Mouse (Mus musculus) spleen, adult 2 months (tissue): Measurements from ENCODE around the gene Stard10. TPM values are rescaled to one million over a fixed set of nuclear protein-coding genes. Genes with fewer than 3 reads are reported as not detected.

Experiments used
- DNase-seq, 2 experiments: peaks; one replicate each; pipeline versions ENCODE4 v3.0.0 to v3.0.0-alpha.2; 2012 to 2021; ENCODE audit warnings: low spot score in 2 of 2, low read depth in 1 of 2
- H3K27ac ChIP-seq: fragments of 200-500 bp; 2 replicates; pipeline ENCODE4 v1.5.1; 2012; ENCODE audit warnings: low read length, inconsistent platforms; ENCODE audit not compliant: insufficient read depth
- H3K27me3 ChIP-seq: fragments of 200-500 bp; 2 replicates; pipeline ENCODE4 v1.6.1; 2012; ENCODE audit warnings: mild to moderate bottlenecking, moderate library complexity, low read length, inconsistent platforms; ENCODE audit not compliant: control insufficient read depth, insufficient read depth
- H3K36me3 ChIP-seq: fragments of 200-500 bp; 2 replicates; pipeline ENCODE4 v1.6.1; 2012; ENCODE audit warnings: mild to moderate bottlenecking, low read length, inconsistent platforms; ENCODE audit not compliant: control insufficient read depth, insufficient read depth
- H3K4me1 ChIP-seq: fragments of 200-500 bp; 2 replicates; pipeline ENCODE4 v1.6.1; 2011; ENCODE audit warnings: inconsistent platforms; ENCODE audit not compliant: control insufficient read depth, insufficient read depth, insufficient read length
- H3K4me3 ChIP-seq: fragments of 200-500 bp; 2 replicates; pipeline ENCODE4 v1.5.1; 2011; ENCODE audit warnings: mild to moderate bottlenecking, inconsistent platforms; ENCODE audit not compliant: insufficient read depth, insufficient read length; ENCODE audit errors: extremely low read depth
- CTCF ChIP-seq: fragments of 200-500 bp; IDR thresholded peaks from 2 replicates; pipeline ENCODE4 v1.5.1; 2011; ENCODE audit warnings: mild to moderate bottlenecking, inconsistent platforms; ENCODE audit not compliant: insufficient read depth, insufficient read length, insufficient replicate concordance; ENCODE audit errors: extremely low read depth
- POLR2A ChIP-seq: fragments of 200-500 bp; IDR thresholded peaks from 2 replicates; pipeline ENCODE4 v1.6.1; 2011; ENCODE audit warnings: low read depth, low read length, inconsistent platforms
- WGBS: fragments of 180-500 bp; shearing (Covaris S2); methylation state at CpG from one replicate; pipeline ENCODE4 v1.1.7; 2018; 5-methylcytosine and 5-hydroxymethylcytosine counted together
- polyA plus RNA-seq: library from polyadenylated mRNA; depleted of rRNA; stranded (reverse); fragments of >200 nt; gene quantifications from 2 replicates; pipeline ENCODE4 v1.2.3, GENCODE M21; 2012

Stard10 gene
- polyA plus RNA-seq, 1 experiment = 29.3 TPM

DNA sequence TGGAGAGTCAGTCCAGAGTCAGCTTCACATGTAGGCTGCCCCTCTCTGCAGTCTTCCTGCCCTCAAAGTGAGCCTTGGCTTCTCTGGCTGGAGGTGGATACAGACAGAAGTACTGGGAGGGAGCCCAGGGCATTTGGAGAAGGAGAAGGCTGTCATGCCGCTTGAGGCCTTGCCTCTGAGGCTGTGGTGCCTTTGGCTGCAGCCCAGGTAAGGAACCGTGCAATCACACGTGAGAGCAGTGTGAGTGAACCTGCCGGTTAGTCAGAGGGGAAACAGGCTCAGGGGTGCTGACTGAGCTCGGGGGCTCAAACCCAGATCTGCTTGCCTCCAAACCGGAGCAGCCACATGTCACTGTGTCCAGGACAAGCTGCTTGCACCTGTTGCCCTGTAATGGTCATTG is 64.6 kb downstream of the Stard10 start:
- Histone ChIP-seq H3K27me3 (no peaks in the 10 kb centered on the region), H3K27ac (no peak overlapping the region), H3K4me3 (no peak overlapping the region), H3K36me3 (peaks cover 9% of the 10 kb centered on the region), H3K4me1 (peaks cover 28% of the 10 kb centered on the region)
- TF ChIP-seq POLR2A (no peak), CTCF (no peak)
- DNase-seq = no peak
- 72% methylated on average over 6 of the region's 6 CpGs for WGBS

DNA sequence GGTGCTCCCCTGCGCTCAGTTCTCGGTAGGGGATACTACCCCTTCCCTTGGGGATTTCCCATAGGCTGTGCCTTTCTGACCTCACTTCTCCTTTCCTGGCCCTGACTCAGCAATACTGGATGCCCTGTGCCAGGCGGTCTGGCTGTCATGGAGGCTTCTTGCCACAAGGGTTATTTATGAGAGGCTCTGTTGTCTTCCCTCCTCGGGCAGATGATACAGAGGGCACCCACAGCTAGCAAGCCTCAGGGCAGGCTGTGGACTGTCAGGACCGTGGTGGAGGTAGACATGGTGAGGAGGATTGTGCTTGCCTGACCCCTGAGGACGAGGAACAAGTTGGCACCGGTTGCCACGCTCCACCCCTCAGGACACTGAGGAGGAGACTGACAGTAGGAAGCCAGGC is 65.5 kb downstream of the Stard10 start:
- H3K27me3 ChIP-seq = no peaks in the 10 kb centered on the region
- peak; percentile 52 to 68 for DNase-seq
- peak overlapping the region; percentile 26; the same call in 1 of the 2 replicates for H3K27ac ChIP-seq
- no peak overlapping the region for H3K4me3 ChIP-seq
- peaks cover 10% of the 10 kb centered on the region for H3K36me3 ChIP-seq
- WGBS = 32% methylated on average over 8 of the region's 8 CpGs
- TF ChIP-seq CTCF = no peak
- TF ChIP-seq POLR2A = no peak
- H3K4me1 ChIP-seq = peaks cover 28% of the 10 kb centered on the region

DNA sequence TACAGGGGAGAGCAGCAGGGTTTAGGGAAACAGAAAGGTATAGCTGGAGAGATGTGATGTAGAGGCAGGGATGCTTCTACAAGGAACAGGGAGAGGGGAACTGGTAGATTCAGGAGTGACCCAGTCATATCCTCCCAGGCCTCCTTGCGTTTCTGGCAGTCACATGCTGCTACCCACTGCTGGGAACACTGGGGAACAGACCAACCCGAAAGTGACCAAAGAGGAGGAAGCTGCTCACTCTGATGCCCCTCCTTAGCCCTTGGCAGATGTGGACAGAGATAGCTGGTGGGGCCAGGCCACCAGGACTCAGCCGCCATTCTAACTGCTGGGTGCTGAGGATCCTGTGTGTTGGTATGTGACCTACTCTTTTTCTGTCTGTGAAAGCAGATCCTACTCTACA is 66.9 kb downstream of the Stard10 start:
- Histone ChIP-seq H3K4me3 (no peak overlapping the region), H3K27ac (no peak overlapping the region), H3K36me3 (peaks cover 22% of the 10 kb centered on the region), H3K27me3 (no peaks in the 10 kb centered on the region), H3K4me1 (peaks cover 22% of the 10 kb centered on the region)
- 60% methylated on average over 3 of the region's 3 CpGs for WGBS
- no peak for TF ChIP-seq POLR2A
- DNase-seq = no peak

DNA sequence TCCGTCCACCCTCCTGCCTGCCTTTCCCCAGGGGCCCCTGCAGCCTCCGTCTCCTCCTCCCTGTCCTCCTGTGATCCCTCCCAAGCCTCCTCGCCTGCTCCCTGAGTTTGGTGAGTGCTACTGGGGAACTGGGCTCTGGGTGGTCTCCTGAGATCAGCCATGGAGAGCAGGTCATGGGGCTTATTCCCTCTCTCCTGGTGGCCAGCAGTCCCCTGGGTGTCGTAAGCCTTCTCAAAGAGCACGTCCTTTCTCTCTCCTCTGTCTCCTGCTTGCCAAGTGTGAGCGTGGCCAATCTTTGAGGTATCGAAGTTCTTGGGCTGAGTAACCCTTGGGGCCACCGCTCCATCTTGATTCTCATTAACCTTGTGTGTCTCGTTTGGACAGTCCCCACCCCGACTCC is 68.0 kb downstream of the Stard10 start:
- H3K4me1 ChIP-seq = peaks cover 12% of the 10 kb centered on the region; the same call in 1 of the 2 replicates
- H3K36me3 ChIP-seq = peaks cover 33% of the 10 kb centered on the region
- no peak for DNase-seq
- 86% methylated on average over 10 of the region's 10 CpGs for WGBS
- TF ChIP-seq CTCF (no peak), POLR2A (no peak)
- H3K27me3 ChIP-seq = no peaks in the 10 kb centered on the region
- peak overlapping the region; percentile 33 for H3K27ac ChIP-seq
- H3K4me3 ChIP-seq = no peak overlapping the region

DNA sequence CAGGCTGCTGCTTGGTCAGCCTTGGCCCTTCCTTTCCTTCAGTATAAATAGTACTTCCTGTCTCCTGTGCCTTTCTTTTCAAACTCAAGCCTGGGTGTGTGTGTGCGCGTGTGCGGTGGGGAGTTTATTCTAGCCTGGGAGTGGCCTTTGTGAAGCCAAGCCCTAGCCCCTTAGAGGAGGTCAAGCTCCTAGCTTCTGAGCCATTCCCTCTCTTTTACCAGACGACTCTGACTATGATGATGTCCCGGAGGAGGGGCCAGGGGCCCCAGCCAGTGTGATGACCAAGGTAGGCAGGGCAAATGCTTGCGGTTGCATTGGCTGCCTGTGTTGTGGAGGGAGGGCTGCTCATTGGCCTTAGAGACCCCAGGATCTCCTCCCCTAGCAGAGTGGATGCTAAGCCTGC is 68.4 kb downstream of the Stard10 start:
- no peak for TF ChIP-seq POLR2A
- no peak for TF ChIP-seq CTCF
- no peaks in the 10 kb centered on the region for H3K27me3 ChIP-seq
- 86% methylated on average over 6 of the region's 6 CpGs for WGBS
- no peak for DNase-seq
- H3K27ac ChIP-seq = no peak overlapping the region; the same call in 1 of the 2 replicates
- H3K4me3 ChIP-seq = no peak overlapping the region
- peaks cover 37% of the 10 kb centered on the region for H3K36me3 ChIP-seq
- H3K4me1 ChIP-seq = peaks cover 10% of the 10 kb centered on the region; the same call in 1 of the 2 replicates

DNA sequence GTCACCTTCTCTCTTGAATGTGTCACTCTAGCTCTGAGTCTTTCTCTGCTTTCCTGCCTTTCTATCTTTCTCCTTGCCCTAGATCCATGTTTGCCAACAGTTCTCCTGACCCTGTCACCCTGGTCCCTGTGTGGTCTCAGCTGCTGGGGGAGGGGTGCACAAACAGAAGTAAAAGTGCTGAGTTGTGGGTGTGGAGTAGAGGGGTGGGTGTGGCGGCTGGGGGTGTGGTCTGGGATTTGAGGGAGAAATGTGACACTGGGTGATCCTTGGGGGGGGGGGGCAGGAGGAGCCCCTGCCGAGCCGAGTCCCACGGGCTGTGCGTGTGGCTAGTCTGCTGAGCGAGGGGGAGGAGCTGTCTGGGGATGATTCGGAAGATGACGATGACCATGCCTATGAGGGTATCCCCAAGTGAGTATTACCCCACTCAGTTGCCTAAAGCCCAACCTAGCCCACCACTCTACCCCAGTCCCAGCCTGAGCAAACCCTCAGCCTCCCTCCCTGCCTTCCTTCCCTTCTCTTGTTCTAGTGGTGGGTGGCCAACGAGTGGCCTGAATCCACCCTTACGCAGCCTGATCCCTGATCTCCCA is 69.1 kb downstream of the Stard10 start:
- TF ChIP-seq CTCF = no peak
- TF ChIP-seq POLR2A = no peak
- 79% methylated on average over 10 of the region's 10 CpGs for WGBS
- H3K4me1 ChIP-seq = peaks cover 10% of the 10 kb centered on the region; the same call in 1 of the 2 replicates
- no peaks in the 10 kb centered on the region for H3K27me3 ChIP-seq
- no peak overlapping the region for H3K4me3 ChIP-seq
- H3K36me3 ChIP-seq = peaks cover 42% of the 10 kb centered on the region
- no peak overlapping the region for H3K27ac ChIP-seq
- DNase-seq = no peak

DNA sequence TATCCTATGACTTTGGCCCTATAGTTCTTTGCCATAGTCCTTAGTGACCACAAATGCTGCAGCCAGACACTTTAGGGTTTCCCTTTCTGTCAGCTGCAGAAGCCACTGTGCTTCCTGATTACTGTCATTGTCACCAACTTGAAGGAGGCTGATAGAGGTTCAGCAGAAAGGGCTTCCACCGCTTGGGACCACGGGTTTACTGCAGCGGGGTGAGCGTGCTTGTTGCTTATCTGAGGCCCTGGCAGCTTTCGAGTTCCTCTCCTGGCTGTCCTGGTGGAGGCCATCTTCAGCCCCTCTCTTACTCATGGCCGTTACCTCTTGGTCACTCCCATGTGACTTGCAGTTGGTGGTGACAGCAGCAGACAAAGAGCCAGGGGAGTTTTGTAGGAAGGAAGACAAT is 72.4 kb downstream of the Stard10 start:
- Histone ChIP-seq H3K27ac (no peak overlapping the region), H3K27me3 (no peaks in the 10 kb centered on the region), H3K4me3 (no peak overlapping the region), H3K36me3 (peaks cover 61% of the 10 kb centered on the region), H3K4me1 (0 out of 2 replicates have a peak, but pooled peaks cover 3% of the 10 kb centered on the region)
- no peak for DNase-seq
- TF ChIP-seq POLR2A = no peak
- no peak for TF ChIP-seq CTCF
- WGBS = 46% methylated on average over 6 of the region's 6 CpGs
